10 mouse cellular contexts compared by ENCODE assay signal in genomic region chr4:130784755-130785154, GRCm38 (mm10). TPM values are rescaled to one million over a fixed set of nuclear protein-coding genes. Genes with fewer than 3 reads are reported as not detected.
DNase-seq lines count a peak whose midpoint lies in the region; ATAC-seq and TF ChIP-seq lines count a peak whose summit lies in the region.
"Had no signal": no experiment of that assay in that cellular context is flagged by ENCODE, and none has a peak within 500 bp of the region (broad histone marks: within the 10 kb centered on the region; RNA-seq: fewer than 3 reads in every experiment).

No protein-coding gene starts in this region.

- 22% methylated on average over 4 of the region's 4 CpGs for WGBS in cerebellum, adult 2 months
- 30% methylated on average over 4 of the region's 4 CpGs for WGBS in liver, postnatal 0 days (ENCODE audit: insufficient replicate concordance)
- 13% methylated on average over 4 of the region's 4 CpGs for WGBS in stomach, postnatal 0 days

- no peak for ATAC-seq in liver, postnatal 0 days
- peak; percentile 53 for ATAC-seq in stomach, postnatal 0 days (ENCODE audit: low FRiP score, low TSS enrichment)

- peaks cover 9% of the 10 kb centered on the region for H3K36me3 ChIP-seq in ES-E14 (ENCODE audit: control insufficient read depth, insufficient read depth, low read length, poor library complexity, severe bottlenecking)
- peaks cover 21% of the 10 kb centered on the region for H3K36me3 ChIP-seq in liver, postnatal 0 days (replicated peaks; ENCODE audit: insufficient read depth, low read length)
- peaks cover 5% of the 10 kb centered on the region for H3K36me3 ChIP-seq in stomach, postnatal 0 days (ENCODE audit: control insufficient read depth, insufficient read depth, low read length)

- in situ Hi-C loops in ES-E14 (cut with MboI; ENCODE audit: low sequenced_read_pairs in 2 of 2, unreplicated experiment in 2 of 2): loop anchor here (5.0 to 10.0 kb wide), 3 partner anchors 93 to 163 kb away; no protein-coding TSS in a partner anchor

- TF ChIP-seq CTCF in cerebellum, adult 2 months (IDR thresholded peaks at IDR 0.05; ENCODE audit: borderline replicate concordance, insufficient read depth, low read depth, low read length): peak; percentile 86
- TF ChIP-seq CTCF in liver, postnatal 0 days (IDR thresholded peaks at IDR 0.05; ENCODE audit: low read depth): peak; percentile 73
- peak; percentile 84 for TF ChIP-seq CTCF in stomach, postnatal 0 days (IDR thresholded peaks at IDR 0.05; ENCODE audit: low read depth)

- H3K4me3 ChIP-seq in cerebellum, adult 2 months (replicated peaks; ENCODE audit: insufficient read depth, low read depth, low read length): no peak overlapping the region
- no peak overlapping the region for H3K4me3 ChIP-seq in ES-E14 (ENCODE audit: insufficient read depth in 1 of 2, low read depth in 1 of 2, low read length in 2 of 2, poor library complexity in 1 of 2, severe bottlenecking in 1 of 2)
- no peak overlapping the region for H3K4me3 ChIP-seq in liver, postnatal 0 days (ENCODE audit: low read depth, low read length)
- H3K4me3 ChIP-seq in stomach, postnatal 0 days (ENCODE audit: low read depth, low read length): no peak overlapping the region
- H3K4me3 ChIP-seq: hindbrain, embryonic 15.5 days; neural tube, embryonic 13.5 days had no signal

- H3K4me2 ChIP-seq in liver, postnatal 0 days (ENCODE audit: low read depth, low read length): no peak overlapping the region
- no peak overlapping the region for H3K4me2 ChIP-seq in stomach, postnatal 0 days (replicated peaks; ENCODE audit: low read depth)
- H3K4me2 ChIP-seq: hindbrain, embryonic 15.5 days; neural tube, embryonic 13.5 days had no signal

- no peak overlapping the region for H3K27ac ChIP-seq in cerebellum, adult 2 months (ENCODE audit: insufficient read depth, low read length)
- no peak overlapping the region for H3K27ac ChIP-seq in ES-E14 (ENCODE audit: insufficient read depth, low read depth, low read length, poor library complexity, severe bottlenecking)
- H3K27ac ChIP-seq in liver, postnatal 0 days (ENCODE audit: low read depth): no peak overlapping the region
- no peak overlapping the region for H3K27ac ChIP-seq in stomach, postnatal 0 days (replicated peaks)
- H3K27ac ChIP-seq: hindbrain, embryonic 15.5 days; neural tube, embryonic 13.5 days had no signal

- H3K27me3 ChIP-seq in cerebellum, adult 2 months (ENCODE audit: control insufficient read depth, insufficient read depth, low read length): no peaks in the 10 kb centered on the region
- H3K27me3 ChIP-seq in liver, postnatal 0 days (ENCODE audit: insufficient read depth, low read length): no peaks in the 10 kb centered on the region
- H3K27me3 ChIP-seq in stomach, postnatal 0 days (ENCODE audit: control insufficient read depth, insufficient read depth, low read length): no peaks in the 10 kb centered on the region
- H3K27me3 ChIP-seq: hindbrain, embryonic 15.5 days; neural tube, embryonic 13.5 days had no signal

- no peak overlapping the region for H3K9ac ChIP-seq in ES-E14 (ENCODE audit: insufficient read depth, low read depth, low read length, poor library complexity, severe bottlenecking)
- no peak overlapping the region for H3K9ac ChIP-seq in liver, postnatal 0 days (replicated peaks)
- H3K9ac ChIP-seq in stomach, postnatal 0 days (ENCODE audit: low read length): no peak overlapping the region
- H3K9ac ChIP-seq: hindbrain, embryonic 15.5 days; neural tube, embryonic 13.5 days had no signal

- H3K9me3 ChIP-seq in ES-E14 (ENCODE audit: control insufficient read depth, insufficient read depth, low read depth, low read length): no peaks in the 10 kb centered on the region
- no peaks in the 10 kb centered on the region for H3K9me3 ChIP-seq in liver, postnatal 0 days (ENCODE audit: low read length)
- H3K9me3 ChIP-seq in stomach, postnatal 0 days (ENCODE audit: control insufficient read depth, low read length): no peaks in the 10 kb centered on the region
- H3K9me3 ChIP-seq: hindbrain, embryonic 15.5 days; neural tube, embryonic 13.5 days had no signal

- TF ChIP-seq EP300 in liver, postnatal 0 days (IDR thresholded peaks at IDR 0.05; ENCODE audit: low read depth): no peak
- no peak for TF ChIP-seq EP300 in stomach, postnatal 0 days (optimal IDR thresholded peaks at IDR 0.05)

- TF ChIP-seq POLR2A in cerebellum, adult 2 months (IDR thresholded peaks at IDR 0.05; ENCODE audit: borderline replicate concordance, insufficient read depth, low read length): no peak

- DNase-seq in cerebellum, adult 2 months: peak in 1 of 2 experiments; percentile 56
- no peak for DNase-seq in cerebellum, adult 11 months
- peak; percentile 65 to 72 for DNase-seq in left cerebral cortex, adult 18-20 months (ENCODE audit: low spot score in 2 of 2)
- DNase-seq in left cerebral cortex, adult 8-10 months (ENCODE audit: low spot score in 2 of 2): no peak
- peak; percentile 31 for DNase-seq in ES-E14 (ENCODE audit: low read depth, low spot score)
- DNase-seq in embryo, embryonic 9.5 days (ENCODE audit: extremely low spot score): peak; percentile 57
- DNase-seq in liver, postnatal 0 days: peak; percentile 56
- peak; percentile 73 for DNase-seq in stomach, postnatal 0 days (ENCODE audit: low spot score)

- no peaks in the 10 kb centered on the region for H3K4me1 ChIP-seq in cerebellum, adult 2 months (ENCODE audit: control insufficient read depth, insufficient read depth, low read length)
- H3K4me1 ChIP-seq in ES-E14 (ENCODE audit: control insufficient read depth in 2 of 2, insufficient read depth in 2 of 2, low read length in 2 of 2, poor library complexity in 1 of 2): peaks cover 0 to 8% of the 10 kb centered on the region in 2 experiments; a peak in 3 of 4 replicates
- H3K4me1 ChIP-seq in liver, postnatal 0 days (ENCODE audit: insufficient read depth): no peaks in the 10 kb centered on the region
- H3K4me1 ChIP-seq in stomach, postnatal 0 days (replicated peaks; ENCODE audit: control insufficient read depth, insufficient read depth): no peaks in the 10 kb centered on the region
- H3K4me1 ChIP-seq: neural tube, embryonic 13.5 days had no signal

TF ChIP-seq in ES-E14, 5 proteins besides CTCF, POLR2A, EP300 and RAD21:
- TF ChIP-seq ZNF384 (IDR thresholded peaks at IDR 0.05; ENCODE audit: low read depth, low read length): peak; percentile 44; the same call in 1 of the 2 replicates
- TF ChIP-seq CHD2 (IDR thresholded peaks at IDR 0.05; ENCODE audit: low read depth, low read length): no peak
- TF ChIP-seq MAFK (IDR thresholded peaks at IDR 0.05; ENCODE audit: insufficient read depth, low read depth, low read length): no peak

RNA-seq across cellular contexts. Expression of gene Sdc3, which starts 7.6 kb away (rescaled TPM):
- polyA plus RNA-seq in cerebellum, adult 2 months (2012; rRNA removed): 105 and 114 TPM in 2 replicates
- total RNA-seq in left cerebral cortex, adult 18-20 months (2021): 100 to 1,000 TPM; 150 to 156 TPM
- total RNA-seq in left cerebral cortex, adult 8-10 months (2022): 100 to 1,000 TPM; 137 to 168 (median 159) TPM
- total RNA-seq in ES-E14 (2012; rRNA removed): 6.6 and 8.7 TPM in 2 replicates
- polyA plus RNA-seq in liver, postnatal 0 days (2015; fragmentation: Nextera tagmentation; extraction: Ambion mirVana): 8.7 TPM in 2 replicates
- 11.0 and 12.8 TPM in 2 replicates for polyA plus RNA-seq in stomach, postnatal 0 days (2015; fragmentation: Nextera tagmentation; extraction: Ambion mirVana)

Comparison
In these comparisons a context has a peak if more than half of its experiments do, and no peak if none do; other contexts are left out.
1. DNase-seq: peak in left cerebral cortex, adult 18-20 months (2 of 2), ES-E14 (single experiment), embryo, embryonic 9.5 days (single experiment), liver, postnatal 0 days (single experiment) and stomach, postnatal 0 days (single experiment); none in cerebellum, adult 11 months (single experiment) and left cerebral cortex, adult 8-10 months (0 of 2).
2. RNA of gene Sdc3, which starts 7.6 kb away (total RNA-seq): 137 to 168 TPM in left cerebral cortex, adult 8-10 months and 150 to 156 TPM in left cerebral cortex, adult 18-20 months; 6.6 to 8.7 TPM in ES-E14; every median in the first group is over 10 times any median in the second.
3. Peak in every context shown above with its lines, with median percentiles within 50 percentile points of each other: CTCF ChIP-seq.